Mouse (Mus musculus): ENCODE results near the gene Akap8.

Gene Akap8

DNA sequence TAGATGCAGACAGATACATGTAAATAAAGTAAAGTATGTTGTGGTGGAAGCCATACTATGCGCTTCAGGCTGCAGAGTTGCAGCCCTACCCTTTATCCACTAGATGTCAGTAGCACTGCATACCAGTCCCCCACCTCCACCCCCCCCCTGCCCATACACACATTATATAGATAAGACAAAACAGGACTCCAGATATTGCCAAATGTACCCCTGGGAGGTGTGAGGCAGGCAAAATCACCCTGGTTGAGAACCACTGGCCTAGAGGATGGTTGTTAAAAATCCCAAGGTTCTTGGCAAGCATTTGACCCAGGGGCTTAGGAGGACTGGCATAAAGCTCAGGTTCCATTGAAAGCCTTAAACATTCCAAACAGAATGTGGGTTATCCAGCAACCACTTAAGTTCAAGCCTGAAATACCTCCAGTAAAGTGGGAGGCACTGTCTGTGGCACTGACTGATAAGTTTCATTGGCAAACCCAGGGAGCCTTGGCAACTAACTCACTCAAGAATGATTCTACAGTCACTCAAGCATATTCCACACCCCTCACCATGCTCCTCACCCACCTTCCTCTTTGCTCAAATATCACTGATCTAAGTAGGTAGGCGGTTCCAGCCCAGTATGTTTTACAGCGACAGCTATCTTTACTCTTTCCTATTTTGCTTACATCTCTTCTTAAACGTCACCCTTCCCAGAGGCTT, 28.1 kb upstream of the Akap8 start:
- peak; percentile 50 for DNase-seq (ENCODE audit: low read depth, low spot score)

DNA sequence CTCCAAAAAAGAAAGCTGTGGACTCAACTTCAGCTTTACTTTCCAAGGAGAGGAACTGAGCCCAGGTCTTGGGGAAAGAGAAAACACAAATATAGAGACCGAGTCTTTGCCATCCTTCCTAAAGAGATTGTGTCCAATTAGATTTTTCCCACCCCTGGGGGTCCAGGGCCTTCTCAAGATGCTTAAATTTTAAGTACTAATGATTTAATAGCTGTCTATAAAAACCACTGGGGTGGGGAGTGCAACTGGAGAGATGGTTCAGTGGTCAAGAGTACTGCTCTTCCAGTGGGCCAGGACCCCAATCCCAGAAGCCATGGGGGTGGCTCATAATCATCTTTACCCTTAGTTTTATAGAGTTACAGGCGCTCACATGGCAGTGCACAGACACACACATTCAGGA, 27.4 kb upstream of the Akap8 start:
- no peak for DNase-seq (ENCODE audit: low read depth, low spot score)

DNA sequence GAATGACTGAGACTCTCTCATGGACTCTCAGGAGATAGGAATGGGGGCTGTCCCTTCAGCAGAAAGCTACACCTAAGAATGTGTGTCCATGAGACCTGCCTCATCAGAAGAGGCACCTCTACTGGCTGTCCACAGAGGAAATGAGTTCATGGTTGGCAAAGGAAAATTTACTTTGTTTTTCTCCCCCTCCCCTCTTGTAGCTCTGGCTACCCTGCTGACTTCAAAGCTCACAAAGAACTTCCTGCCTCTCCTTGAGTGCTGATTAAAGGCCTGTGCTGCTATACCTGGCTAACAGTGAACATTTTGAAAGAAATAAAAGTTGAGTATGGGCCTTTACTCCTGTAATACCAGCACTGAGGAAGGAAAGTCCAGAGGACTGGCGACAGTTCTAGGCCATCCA, 20.1 kb upstream of the Akap8 start:
- DNase-seq (ENCODE audit: low read depth, low spot score): no peak

DNA sequence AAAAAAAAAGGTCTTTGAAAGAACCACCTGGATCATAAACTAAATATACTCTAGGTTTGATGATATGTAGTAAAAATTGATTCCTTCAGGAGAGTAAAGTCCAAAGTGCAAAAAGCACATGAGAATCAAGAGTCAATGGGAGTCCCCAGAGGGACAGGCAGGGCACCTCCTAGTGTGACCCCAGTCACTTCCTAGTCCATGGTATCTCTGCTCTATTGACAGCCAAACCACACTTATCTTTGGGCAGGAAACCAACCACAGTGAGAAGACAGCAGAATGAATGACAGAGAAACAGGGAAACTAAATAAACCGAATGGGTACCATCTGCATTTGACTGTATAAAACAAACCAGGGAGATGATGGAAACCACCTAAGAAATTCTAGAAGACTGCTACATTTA, 19.1 kb upstream of the Akap8 start:
- DNase-seq (ENCODE audit: low read depth, low spot score): no peak

DNA sequence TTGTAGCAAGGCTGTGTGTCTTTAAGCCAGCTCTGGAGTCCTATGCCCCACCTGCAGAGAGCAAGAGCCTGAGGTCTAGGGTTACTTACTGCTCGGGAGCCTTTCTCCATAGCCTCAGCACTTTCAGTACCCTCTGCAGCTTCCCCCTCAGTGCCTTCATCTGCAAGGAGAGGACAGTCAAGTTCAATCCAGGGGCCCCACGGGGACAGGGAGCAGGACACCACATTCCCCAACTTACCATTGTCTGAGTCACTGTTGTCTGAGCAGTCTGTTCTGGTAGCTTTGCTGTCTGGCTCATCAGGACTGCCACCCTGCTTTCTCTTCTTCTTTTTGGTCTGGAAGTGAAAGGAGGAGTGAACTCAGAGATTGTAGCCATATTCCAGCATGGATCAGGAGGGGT, 14.8 kb upstream of the Akap8 start:
- DNase-seq (ENCODE audit: low read depth, low spot score): no peak

DNA sequence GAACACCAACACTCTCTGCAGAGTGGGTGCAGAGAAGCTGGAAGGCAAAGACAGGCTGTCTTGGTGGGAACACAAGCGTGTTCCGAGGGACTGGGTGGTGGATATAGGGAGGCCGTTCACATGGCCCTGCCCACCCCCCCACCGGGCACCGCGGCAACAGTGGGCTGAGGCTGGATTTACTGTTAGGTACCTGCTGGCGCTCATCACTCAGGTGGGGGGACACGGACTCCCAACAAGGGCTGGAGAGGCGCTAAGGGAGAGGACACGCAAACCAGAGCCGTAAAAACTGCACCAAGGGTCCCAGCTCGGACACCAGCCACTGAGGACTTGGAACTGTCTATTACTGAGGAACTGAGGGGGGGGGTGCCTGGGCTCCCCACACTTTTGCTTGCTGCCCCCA, 13.9 kb upstream of the Akap8 start:
- no peak for DNase-seq (ENCODE audit: low read depth, low spot score)

DNA sequence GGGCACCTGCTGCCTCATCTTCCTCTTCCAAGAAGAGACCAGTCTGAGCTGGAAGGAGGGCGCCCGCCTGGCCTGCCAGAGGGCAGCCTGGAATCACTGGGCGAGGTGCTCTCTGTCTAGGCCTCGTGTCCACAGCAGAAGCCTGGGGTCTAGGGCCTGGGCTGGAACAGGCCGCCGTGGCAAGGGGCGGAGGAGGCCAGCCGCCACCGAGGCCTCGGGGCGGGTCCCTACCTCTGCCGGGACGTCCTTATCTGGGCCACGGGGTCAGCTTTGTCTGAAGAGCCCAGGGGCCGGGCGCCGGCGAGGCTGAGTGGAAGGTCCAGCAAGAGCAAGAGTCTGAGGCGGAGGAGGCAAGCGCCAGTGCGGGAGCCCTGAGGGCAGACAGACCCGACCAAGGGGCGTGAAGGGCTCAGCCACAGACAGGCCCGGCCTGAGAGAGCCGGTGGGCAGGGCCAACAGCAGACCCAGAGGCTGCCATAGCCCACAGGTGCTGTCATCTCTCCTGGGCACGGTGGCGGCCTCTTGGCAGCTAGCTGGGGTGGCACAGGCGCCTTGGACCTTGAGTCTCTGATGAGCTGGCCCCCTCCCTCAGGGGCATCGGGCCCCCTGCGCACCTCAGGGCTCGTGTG, 12.8 kb upstream of the Akap8 start:
- no peak for DNase-seq (ENCODE audit: low read depth, low spot score)

DNA sequence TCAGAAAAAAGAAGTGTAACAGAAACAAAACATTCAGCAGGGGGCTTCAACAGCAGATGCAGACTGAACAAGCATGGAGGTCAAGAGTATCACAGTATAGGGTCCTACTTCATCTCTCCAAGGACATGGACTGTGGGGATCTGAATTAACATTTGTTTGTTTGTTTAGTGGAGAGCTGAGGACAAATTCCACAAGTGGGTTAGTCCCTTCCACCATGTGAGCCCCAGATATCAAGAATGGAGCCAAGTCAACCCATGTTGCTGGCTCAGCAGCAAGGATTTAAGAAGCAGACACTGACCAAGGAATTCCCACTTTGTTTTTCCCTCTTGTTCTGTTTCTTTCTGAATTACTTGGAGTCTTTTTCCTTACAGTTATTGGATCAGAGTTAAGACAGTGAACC, 6.5 kb upstream of the Akap8 start:
- no peak for DNase-seq (ENCODE audit: low read depth, low spot score)

DNA sequence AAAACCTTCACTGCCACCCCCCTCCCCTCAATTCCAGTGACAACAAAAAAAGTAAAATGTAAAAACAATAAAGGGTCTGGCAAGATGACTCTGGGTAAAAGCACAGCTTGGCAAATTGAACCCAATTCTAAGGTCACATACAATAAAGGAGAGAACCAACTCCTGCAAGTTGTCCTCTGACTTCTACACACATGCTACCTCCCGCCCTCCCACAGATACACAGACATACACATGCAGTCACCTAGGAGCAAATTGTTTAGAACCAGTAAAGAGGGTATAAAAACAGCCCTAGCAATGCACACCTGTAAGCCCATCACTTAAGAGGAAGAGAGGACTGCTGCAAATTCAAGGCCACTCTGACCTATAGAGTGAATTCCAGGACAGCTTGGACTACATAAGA, 1.8 kb upstream of the Akap8 start:
- no peak for DNase-seq (ENCODE audit: low read depth, low spot score)

DNA sequence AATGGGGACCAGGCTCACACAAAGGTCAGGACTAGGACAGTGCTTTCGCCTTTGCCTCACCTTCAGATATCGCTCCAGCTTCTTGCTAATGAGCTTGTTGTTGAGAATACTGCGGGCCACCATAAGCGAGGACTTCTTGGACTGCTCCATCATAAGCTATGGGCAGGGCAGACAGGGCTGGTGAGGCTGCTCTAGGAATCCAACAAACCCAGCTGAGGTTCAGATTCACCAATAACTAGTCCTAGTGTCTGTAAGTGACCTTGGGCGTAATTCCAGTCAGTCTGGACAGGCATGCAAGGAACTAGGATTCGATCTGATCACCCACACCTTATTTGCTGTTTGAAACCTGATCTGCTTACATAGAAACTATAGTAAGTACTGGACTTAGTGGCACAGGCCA, 798 bp upstream of the Akap8 start:
- no peak for DNase-seq (ENCODE audit: low read depth, low spot score)

DNA sequence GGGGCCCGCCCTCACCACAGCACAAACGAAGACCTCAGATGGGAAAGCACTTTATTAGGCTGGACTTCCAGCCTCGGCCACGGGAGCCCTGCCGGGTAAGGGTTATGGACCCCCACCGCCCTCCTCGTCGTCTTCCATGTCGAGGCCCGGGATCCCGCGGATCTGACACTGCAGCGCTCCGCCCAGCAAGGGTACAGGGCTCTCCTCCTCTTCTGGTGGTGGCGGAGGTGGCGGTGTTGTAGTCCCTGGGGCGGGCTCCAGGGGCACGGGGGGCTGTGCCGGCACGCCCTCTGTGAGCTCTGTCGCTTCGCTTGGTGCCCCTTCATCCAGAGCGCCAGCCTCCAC, 324 bp upstream of the Akap8 start:
- no peak for DNase-seq (ENCODE audit: low read depth, low spot score)

DNA sequence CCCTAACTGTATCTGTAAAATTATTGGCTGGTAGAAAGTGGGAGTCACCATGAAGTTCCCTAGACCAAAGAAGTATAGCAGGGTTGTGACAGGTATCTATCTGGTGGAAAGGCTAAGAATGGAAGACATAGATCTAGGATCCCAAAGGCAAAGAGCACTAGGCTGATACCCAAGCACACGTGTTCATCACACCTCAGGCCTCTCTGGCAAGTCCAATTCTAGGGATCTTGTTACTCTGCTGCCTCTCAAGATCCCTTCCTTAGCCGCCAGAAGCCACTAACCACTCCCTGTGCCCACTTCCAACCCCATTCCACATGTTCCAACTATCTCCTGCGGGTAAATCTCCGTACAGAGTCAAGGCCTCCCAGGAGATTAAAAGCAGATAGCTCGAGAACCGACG, 1.1 kb downstream of the Akap8 start:
- peak; percentile 30 for DNase-seq (ENCODE audit: low read depth, low spot score)

DNA sequence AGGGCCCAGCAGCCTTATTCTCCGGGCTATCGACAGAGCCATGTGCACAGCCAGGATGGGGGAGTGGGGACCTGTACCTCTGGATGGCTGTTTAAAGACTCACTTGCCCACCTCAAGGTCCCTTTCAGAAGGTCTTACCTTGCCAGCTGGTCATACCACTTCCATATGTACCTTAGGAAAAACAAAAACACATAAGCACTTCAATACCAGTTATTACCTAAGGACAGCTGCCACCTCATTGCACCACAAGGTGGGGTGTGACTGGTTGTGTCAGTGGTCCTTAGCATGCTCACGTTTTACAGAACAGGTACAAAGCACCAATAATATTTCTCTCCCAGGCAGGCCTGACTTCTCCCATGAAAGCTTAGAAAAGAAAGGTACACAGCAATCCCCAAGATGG, 3.3 kb downstream of the Akap8 start:
- no peak for DNase-seq (ENCODE audit: low read depth, low spot score)

DNA sequence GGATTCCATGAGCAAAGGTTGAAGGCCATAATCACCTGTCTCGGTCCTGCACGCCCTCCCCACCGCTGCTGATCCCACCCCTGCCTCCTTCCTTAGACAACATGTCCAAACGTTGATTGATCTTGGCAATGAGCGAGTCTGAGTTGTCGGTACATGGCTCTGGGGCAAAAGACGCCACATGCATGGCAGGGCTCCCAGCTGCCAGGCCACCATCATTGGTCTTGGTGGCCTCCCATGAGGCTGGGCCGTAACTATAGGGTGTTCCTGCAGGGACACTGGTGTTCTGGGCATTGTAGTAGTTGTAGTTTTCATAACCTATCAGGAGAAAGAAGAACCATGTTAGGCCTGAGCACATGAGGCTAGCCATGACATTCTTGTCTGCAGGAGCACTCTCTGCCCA, 4.0 kb downstream of the Akap8 start:
- no peak for DNase-seq (ENCODE audit: low read depth, low spot score)

DNA sequence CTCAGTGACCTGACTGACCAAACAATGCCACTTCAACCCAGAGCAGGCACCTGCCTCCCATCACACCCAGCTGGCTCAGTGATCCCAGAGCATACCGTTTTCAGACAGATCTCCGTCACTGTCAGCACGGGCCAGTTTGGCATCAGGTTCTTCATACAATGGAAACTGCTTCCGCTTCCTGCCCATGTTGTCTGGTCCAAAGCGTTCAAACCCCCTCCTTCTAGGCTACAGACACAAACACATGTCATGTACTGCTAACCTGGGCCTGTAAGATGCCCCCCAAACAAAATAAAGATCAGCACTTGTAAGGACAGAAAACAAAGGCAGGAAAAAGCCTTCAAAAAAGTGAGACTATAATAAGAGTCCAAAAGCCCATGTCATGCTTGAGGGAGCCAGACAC, 5.5 kb downstream of the Akap8 start:
- DNase-seq (ENCODE audit: low read depth, low spot score): no peak

DNA sequence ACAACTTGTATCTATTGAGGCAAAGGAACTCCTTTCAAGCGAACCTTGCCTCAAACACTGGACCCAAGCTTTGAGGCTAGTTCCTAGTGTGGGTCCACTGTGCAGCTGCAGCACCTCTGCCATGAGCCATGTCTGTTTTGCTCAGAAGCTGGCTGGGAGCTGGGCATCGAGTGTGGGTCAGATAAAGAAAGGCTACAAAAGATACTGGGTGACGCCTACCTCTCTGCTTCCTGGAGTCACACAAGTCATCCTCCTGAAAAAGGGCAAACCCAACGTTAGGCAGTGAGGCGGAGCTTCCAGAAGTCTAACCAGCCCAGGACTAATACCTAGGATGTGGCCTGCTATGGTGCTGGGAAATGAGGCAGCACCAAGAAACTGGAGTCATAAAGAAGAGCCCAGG, 7.1 kb downstream of the Akap8 start:
- DNase-seq (ENCODE audit: low read depth, low spot score): no peak

DNA sequence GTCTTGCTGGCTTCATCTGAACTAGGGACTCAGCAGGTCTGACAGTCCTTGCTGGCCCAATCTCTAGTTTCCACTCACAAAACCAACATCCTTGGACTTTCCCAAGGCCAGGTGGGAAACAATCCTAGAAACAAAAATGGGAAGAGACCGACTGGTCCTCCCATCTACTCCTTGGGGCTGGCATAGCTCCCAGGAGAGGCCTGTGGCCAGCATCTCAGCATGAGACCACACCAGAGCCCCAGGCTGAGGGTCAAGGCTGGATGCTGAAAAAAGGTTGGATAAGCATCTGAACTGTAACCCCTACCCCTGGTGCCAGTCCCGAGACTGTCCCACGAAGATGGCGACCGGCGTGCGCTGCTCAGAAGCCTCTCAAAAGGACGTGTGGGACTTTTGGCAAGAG, 8.2 kb downstream of the Akap8 start:
- DNase-seq (ENCODE audit: low read depth, low spot score): no peak

DNA sequence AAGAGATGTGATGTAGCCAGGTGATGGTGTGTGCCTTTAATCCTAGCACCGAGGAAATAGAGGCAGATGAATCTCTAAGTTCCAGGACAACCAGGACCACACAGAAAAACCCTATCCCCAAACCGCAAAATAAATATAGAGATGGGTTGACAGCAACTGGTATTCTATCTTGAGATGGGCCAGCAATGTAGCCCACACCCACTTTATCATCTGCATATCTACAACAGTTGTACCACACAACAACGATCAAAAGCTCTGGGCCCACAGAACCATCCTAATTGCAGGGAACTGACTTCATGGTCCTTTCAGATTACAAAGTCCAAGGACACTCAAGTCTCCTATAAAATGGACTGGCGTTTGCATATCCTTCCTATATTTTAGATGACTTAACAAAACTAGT, 13.1 kb downstream of the Akap8 start:
- no peak for DNase-seq (ENCODE audit: low read depth, low spot score)

DNA sequence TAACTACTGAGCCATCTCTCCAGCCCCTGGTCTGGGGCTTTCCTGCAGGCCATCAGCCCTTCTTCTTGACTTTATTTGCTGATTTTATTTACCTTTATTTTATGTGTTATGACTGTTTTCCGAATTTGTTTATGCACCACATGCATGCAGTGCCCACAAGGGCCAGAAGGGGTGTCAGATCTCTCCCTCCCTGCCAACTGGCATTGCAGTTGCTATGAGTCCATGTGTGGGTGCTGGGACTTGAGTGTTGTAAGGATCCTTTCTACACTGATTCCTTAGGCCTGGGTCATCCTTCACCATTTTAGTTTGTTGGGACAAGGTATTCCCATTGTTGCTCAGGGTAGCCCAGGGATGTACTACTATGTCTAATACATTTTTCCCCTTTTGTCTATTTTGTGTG, 22.9 kb downstream of the Akap8 start:
- no peak for DNase-seq (ENCODE audit: low read depth, low spot score)

DNA sequence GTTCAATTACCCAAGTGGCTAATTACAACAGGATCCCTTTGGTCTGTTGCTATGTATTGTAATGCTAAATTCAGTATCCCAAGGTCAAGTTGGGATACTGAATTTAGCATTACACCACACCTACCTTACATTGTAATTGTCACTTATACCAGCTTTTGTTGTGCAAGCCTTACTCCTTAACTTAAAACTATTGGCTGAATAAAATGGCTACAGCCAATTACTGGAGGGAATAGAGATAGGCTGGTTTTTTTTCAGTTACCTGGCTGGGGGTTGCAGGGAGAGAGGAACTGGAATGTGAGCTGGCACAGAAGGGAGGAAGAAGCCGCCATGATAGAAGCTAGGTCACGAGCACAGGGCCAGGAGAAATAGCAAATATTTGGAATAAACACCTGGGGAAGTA, 25.1 kb downstream of the Akap8 start:
- DNase-seq (ENCODE audit: low read depth, low spot score): no peak

DNA sequence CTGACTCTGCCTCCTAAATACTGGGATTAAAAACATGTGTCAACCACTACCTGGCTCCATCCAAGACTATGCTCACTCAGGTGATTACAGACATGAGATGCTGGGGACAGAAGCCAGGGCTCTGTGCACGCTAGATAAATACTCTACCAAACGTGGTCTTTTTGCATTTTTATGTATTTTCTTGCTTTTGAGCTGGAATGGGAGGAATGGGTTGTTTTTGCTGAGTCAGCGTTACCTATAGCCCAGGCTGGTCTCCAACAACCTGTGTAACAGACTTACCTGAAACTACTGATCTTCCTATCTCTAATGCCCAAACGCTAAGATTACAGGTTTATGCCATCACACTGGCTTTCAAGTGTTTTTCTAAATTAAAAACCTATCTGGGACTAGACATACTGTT, 25.9 kb downstream of the Akap8 start:
- DNase-seq (ENCODE audit: low read depth, low spot score): no peak

DNA sequence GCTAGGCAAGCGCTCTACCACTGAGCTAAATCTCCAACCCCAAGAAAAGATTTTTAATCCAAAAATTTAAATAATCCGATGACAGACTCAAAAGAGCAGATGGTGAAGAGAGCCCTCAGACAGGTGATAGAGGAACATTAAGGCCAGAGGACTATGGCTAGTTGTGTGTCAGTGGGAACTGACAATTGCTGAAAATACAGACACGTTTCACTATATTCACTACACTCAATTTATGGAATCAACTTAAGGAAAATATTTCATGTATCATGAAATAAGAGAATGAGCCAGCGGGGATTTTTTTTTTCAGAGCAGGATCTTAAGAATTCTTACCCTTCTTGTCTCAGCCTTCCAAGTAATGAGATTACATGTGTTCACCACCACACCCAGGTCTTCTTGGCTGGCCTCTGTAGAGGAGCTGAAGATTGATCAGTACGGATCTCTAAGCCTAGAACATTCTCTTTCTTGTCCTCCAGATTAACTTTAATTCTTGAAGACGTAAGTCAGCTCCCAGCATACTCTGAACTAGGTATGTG, 35.8 kb downstream of the Akap8 start:
- peak; percentile 38 for DNase-seq (ENCODE audit: low read depth, low spot score)

DNA sequence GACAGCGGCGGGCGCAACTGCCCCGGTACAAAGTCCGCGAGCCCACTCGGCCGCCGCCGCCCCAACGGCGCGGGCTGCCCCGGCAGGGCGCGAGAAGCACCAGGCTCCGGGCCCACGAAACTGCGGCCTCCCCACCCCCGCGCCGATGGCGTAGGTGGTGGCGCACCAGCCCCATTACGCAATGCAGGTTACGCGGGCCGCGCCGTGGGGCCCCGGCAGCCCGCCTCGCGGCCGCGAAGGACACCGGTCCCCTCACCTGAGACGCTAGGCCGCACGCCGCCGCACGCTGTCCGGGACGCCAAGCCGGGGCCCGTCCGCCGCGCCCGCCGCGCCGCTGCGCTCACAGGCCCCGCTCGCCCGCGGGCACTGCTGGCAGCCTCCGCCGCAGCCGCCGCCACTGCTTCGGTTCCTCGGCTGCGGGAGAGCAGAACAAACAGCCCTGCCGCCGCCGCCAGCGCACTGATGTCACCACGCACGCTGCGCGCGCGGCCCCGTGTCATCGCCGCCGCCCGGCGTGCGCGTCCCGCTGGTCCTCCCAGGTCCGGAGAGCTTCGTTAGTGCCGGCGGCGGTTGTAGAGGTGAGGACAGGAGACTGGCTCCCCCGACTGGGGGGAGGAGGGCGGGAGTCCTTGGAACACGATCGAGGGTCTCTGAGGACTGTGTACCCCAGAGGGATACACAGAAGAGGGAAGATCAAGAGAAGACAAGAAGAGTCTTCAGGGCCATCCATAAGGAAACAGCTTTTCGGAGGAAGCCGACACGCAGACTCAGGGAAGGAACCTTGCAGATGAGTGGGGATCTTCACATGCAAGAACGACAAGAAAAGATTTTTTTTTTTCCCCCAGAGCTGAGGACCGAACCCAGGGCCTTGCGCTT, 36.5 kb downstream of the Akap8 start, which contains the start of gene Brd4:
Gene Brd4 (minus strand): TSS at position 461 of the 876 bp plus-strand sequence.
- peak; percentile 85 for DNase-seq (ENCODE audit: low read depth, low spot score)
